Mouse (Mus musculus) CH12.LX (cell line): ENCODE results near the gene Kctd5. TPM values are rescaled to one million over a fixed set of nuclear protein-coding genes. Genes with fewer than 3 reads are reported as not detected.

Source experiments
- DNase-seq: peaks from one replicate; pipeline ENCODE4 v3.0.0-alpha.2; 2013; ENCODE audit errors: extremely low read depth
- H3K27ac ChIP-seq: 2 replicates; pipeline ENCODE4 v1.5.1; 2012; ENCODE audit warnings: low read depth, mild to moderate bottlenecking, control low read depth, moderate library complexity; ENCODE audit not compliant: insufficient read depth
- H3K27me3 ChIP-seq: replicated peaks from 2 replicates; pipeline ENCODE3; 2012; ENCODE audit warnings: inconsistent platforms
- H3K36me3 ChIP-seq, 2 experiments: replicated peaks in 1 of 2; 2 replicates each; pipeline versions ENCODE3 to v1.6.1; 2012; ENCODE audit warnings: inconsistent platforms in 1 of 2, low read length in 1 of 2, mild to moderate bottlenecking in 1 of 2, mixed read lengths in 1 of 2, moderate library complexity in 1 of 2; ENCODE audit not compliant: control insufficient read depth in 1 of 2, insufficient read depth in 1 of 2
- H3K4me1 ChIP-seq, 2 experiments: 2 replicates each; pipeline ENCODE4 v1.6.1; 2012; ENCODE audit warnings: inconsistent platforms in 1 of 2, moderate library complexity in 1 of 2; ENCODE audit not compliant: insufficient read depth in 2 of 2, control insufficient read depth in 1 of 2
- H3K4me2 ChIP-seq: 2 replicates; pipeline ENCODE4 v1.6.1; 2012; ENCODE audit warnings: low read depth, mild to moderate bottlenecking, control low read depth; ENCODE audit not compliant: poor library complexity, insufficient read depth, severe bottlenecking
- H3K4me3 ChIP-seq, 3 experiments: fragments of 150-350 bp in 1 of 3; sonication (generic) in 1 of 3; replicated peaks in 1 of 3; 2 replicates each; pipeline versions ENCODE3 to v1.5.1; 2011 to 2012; ENCODE audit warnings: low read depth in 2 of 3, low read length in 2 of 3, mild to moderate bottlenecking in 2 of 3, moderate library complexity in 2 of 3, control low read depth in 1 of 3, improper control_type of control experiment in 1 of 3, inconsistent platforms in 1 of 3, mixed read lengths in 1 of 3; ENCODE audit not compliant: poor library complexity in 1 of 3
- H3K79me2 ChIP-seq: replicated peaks from 2 replicates; pipeline ENCODE4 v1.6.1; 2012; ENCODE audit warnings: mild to moderate bottlenecking, moderate library complexity; ENCODE audit not compliant: control insufficient read depth, poor library complexity, insufficient read depth, severe bottlenecking; ENCODE audit errors: extremely low read depth
- H3K9ac ChIP-seq: 2 replicates; pipeline ENCODE4 v1.6.1; 2012; ENCODE audit warnings: low read depth, mild to moderate bottlenecking, control low read depth, moderate library complexity; ENCODE audit not compliant: insufficient read depth
- H3K9me3 ChIP-seq: replicated peaks from 2 replicates; pipeline ENCODE3; 2012; ENCODE audit warnings: low read length, inconsistent platforms, mixed read lengths
- CHD1 ChIP-seq: IDR thresholded peaks from 2 replicates; pipeline ENCODE4 v1.6.1; 2012; ENCODE audit warnings: low read depth, low read length, improper control_type of control experiment, inconsistent platforms
- CTCF ChIP-seq, 2 experiments: IDR thresholded peaks in 1 of 2; conservative IDR thresholded peaks in 1 of 2; 2 replicates each; pipeline ENCODE4 v1.5.1; 2011 to 2012; ENCODE audit warnings: low read depth in 2 of 2, low read length in 2 of 2, improper control_type of control experiment in 1 of 2, inconsistent platforms in 1 of 2, mild to moderate bottlenecking in 1 of 2, moderate library complexity in 1 of 2
- EP300 ChIP-seq: IDR thresholded peaks from 2 replicates; pipeline ENCODE4 v1.6.1; 2011; ENCODE audit warnings: low read length, improper control_type of control experiment
- ETS1 ChIP-seq: conservative IDR thresholded peaks from 2 replicates; pipeline ENCODE4 v1.6.1; 2012; ENCODE audit warnings: low read depth, mild to moderate bottlenecking, inconsistent platforms, low read length, improper control_type of control experiment, moderate library complexity
- GABPA ChIP-seq: IDR thresholded peaks from 2 replicates; pipeline ENCODE4 v1.6.1; 2012; ENCODE audit warnings: low read depth, low read length, improper control_type of control experiment, inconsistent platforms; ENCODE audit not compliant: insufficient replicate concordance
- HCFC1 ChIP-seq: IDR thresholded peaks from 2 replicates; pipeline ENCODE4 v1.6.1; 2012; ENCODE audit warnings: low read depth, mild to moderate bottlenecking, inconsistent platforms, low read length, improper control_type of control experiment
- JUN ChIP-seq: IDR thresholded peaks from 2 replicates; pipeline ENCODE4 v1.6.1; 2011; ENCODE audit warnings: low read depth, mild to moderate bottlenecking, low read length, improper control_type of control experiment, moderate library complexity; ENCODE audit not compliant: insufficient read depth
- MAZ ChIP-seq: IDR thresholded peaks from 2 replicates; pipeline ENCODE4 v1.6.1; 2012; ENCODE audit warnings: low read depth, mild to moderate bottlenecking, inconsistent platforms, low read length, improper control_type of control experiment, moderate library complexity
- MEF2A ChIP-seq: IDR thresholded peaks from 2 replicates; pipeline ENCODE4 v1.6.1; 2014; ENCODE audit warnings: low read depth, mild to moderate bottlenecking, inconsistent platforms, low read length, improper control_type of control experiment, borderline replicate concordance
- NELFE ChIP-seq: IDR thresholded peaks from 2 replicates; pipeline ENCODE4 v1.6.1; 2011; ENCODE audit warnings: low read depth, low read length, improper control_type of control experiment
- PAX5 ChIP-seq: IDR thresholded peaks from 2 replicates; pipeline ENCODE4 v1.6.1; 2012; ENCODE audit warnings: low read length, inconsistent platforms, mixed read lengths
- POLR2AphosphoS2 ChIP-seq: IDR thresholded peaks from 2 replicates; pipeline ENCODE4 v1.6.1; 2011; ENCODE audit warnings: low read depth, low read length, improper control_type of control experiment
- RCOR1 ChIP-seq: conservative IDR thresholded peaks from 2 replicates; pipeline ENCODE4 v1.6.1; 2012; ENCODE audit warnings: low read depth, mild to moderate bottlenecking, inconsistent platforms, low read length, improper control_type of control experiment
- SMC3 ChIP-seq: IDR thresholded peaks from 2 replicates; pipeline ENCODE4 v1.6.1; 2011; ENCODE audit warnings: low read depth, low read length, improper control_type of control experiment
- TBP ChIP-seq: conservative IDR thresholded peaks from 2 replicates; pipeline ENCODE4 v1.6.1; 2011; ENCODE audit warnings: low read depth, low read length, improper control_type of control experiment
- TCF12 ChIP-seq: IDR thresholded peaks from 2 replicates; pipeline ENCODE4 v1.6.1; 2014; ENCODE audit warnings: low read depth, mild to moderate bottlenecking, inconsistent platforms, low read length, improper control_type of control experiment
- USF1 ChIP-seq: IDR thresholded peaks from 2 replicates; pipeline ENCODE4 v1.6.1; 2014; ENCODE audit warnings: low read depth, mild to moderate bottlenecking, inconsistent platforms, low read length, improper control_type of control experiment
- ZNF384 ChIP-seq: IDR thresholded peaks from 2 replicates; pipeline ENCODE4 v1.6.1; 2012; ENCODE audit warnings: low read depth, low read length, improper control_type of control experiment, inconsistent platforms
- dilution Hi-C: fragments of 300-500 bp; cut with MboI; formaldehyde crosslinking; loops from 2 replicates; pipeline ENCODE4 v1.14.3; 2020; ENCODE audit warnings: low sequenced_read_pairs; ENCODE audit not compliant: extremely low pct_unique_long_range_greater_than_20kb, extremely low pct_ligation_motif_present
- in situ Hi-C: fragments of 300-500 bp; cut with MboI; formaldehyde crosslinking; loops from 3 replicates; pipeline ENCODE4 v1.14.3; 2019; ENCODE audit warnings: low sequenced_read_pairs, low pct_ligation_motif_present, low pct_unique_long_range_greater_than_20kb, mixed read lengths
- polyA plus RNA-seq: library from polyadenylated mRNA; unstranded; fragments of >175 nt; gene quantifications from 2 replicates; pipeline ENCODE4 v1.2.1, GENCODE M21; 2012; ENCODE audit warnings: low read depth; ENCODE audit not compliant: insufficient read length
- total RNA-seq, 2 experiments: library from RNA; depleted of rRNA; stranded (reverse); fragments of 300-350 nt in 1 of 2; fragments of >200 nt in 1 of 2; gene quantifications; 2 replicates each; pipeline ENCODE4 v1.2.3; 2012 to 2014

The Kctd5 gene
- total and polyA plus RNA-seq, 3 experiments = 30.1 to 51.1 (median 44.3) TPM

DNA sequence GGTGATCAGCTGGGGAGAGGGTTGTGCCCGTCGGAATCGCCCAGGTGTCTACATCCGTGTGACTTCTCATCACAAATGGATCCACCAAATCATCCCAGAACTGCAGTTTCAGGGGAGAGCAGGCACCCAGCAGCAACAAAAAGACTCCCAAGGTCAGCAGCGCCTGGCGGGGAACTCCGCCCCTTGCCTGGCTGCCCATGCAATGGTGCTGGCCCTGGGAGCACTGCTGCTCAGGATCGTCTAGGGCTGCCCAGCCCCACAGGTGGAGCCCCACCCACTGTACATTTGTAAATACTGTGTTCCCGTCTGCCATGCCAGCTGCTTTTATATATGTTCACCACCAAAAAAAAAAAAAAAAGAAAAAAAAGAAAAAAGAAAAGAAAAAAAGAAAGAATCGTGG, 27.7 kb downstream of the Kctd5 start:
- H3K4me1 ChIP-seq = no peaks in the 10 kb centered on the region
- in situ Hi-C loops (no loop called here), dilution Hi-C loops (no loop called here)
- no peak for DNase-seq
- H3K27ac ChIP-seq = no peak overlapping the region
- H3K79me2 ChIP-seq = no peaks in the 10 kb centered on the region
- no peak for TF ChIP-seq TCF12
- no peak for TF ChIP-seq ZNF384
- no peak for TF ChIP-seq HCFC1
- TF ChIP-seq MAZ = no peak
- TF ChIP-seq CHD1 = no peak
- H3K4me2 ChIP-seq = no peak overlapping the region
- no peak overlapping the region for H3K4me3 ChIP-seq
- H3K9ac ChIP-seq = no peak overlapping the region
- no peaks in the 10 kb centered on the region for H3K27me3 ChIP-seq
- H3K36me3 ChIP-seq = peaks cover 23 to 52% of the 10 kb centered on the region in 2 experiments
- H3K9me3 ChIP-seq = no peaks in the 10 kb centered on the region

DNA sequence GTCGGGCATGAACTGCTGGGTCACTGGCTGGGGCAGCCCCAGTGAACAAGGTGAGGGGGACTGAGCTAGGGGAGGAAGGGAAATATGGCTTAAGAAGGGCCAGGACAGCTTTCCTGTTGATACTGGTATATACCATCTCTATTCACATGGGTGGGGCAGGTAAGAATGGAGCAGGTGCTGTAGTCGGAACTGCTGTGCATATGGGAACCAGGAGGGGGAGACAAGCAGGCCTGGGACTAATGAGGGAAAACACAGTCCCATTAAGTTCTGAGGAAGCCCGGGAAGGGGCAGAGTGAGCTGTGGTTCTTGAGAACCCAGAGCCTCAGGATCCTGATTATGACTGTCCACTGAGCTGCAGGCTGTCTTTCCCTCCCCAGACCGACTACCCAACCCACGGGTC, 28.8 kb downstream of the Kctd5 start:
- H3K36me3 ChIP-seq = peaks cover 19 to 42% of the 10 kb centered on the region in 2 experiments
- no peaks in the 10 kb centered on the region for H3K4me1 ChIP-seq
- no peak overlapping the region for H3K27ac ChIP-seq
- H3K4me3 ChIP-seq = no peak overlapping the region
- peak in 1 of 2 experiments; percentile 27; a peak in 1 of 4 replicates for TF ChIP-seq CTCF (conservative IDR thresholded peaks at IDR 0.05 in 1 of 2, IDR thresholded peaks at IDR 0.05 in 1 of 2; ENCODE audit: low read depth in 2 of 2, low read length in 2 of 2)
- peak; percentile 16; the same call in 1 of the 2 replicates for TF ChIP-seq SMC3
- no peak for TF ChIP-seq ZNF384
- no peak for TF ChIP-seq NELFE
- DNase-seq = no peak
- dilution Hi-C loops (no loop called here), in situ Hi-C loops (no loop called here)
- H3K9me3 ChIP-seq = peaks cover 5% of the 10 kb centered on the region
- H3K79me2 ChIP-seq = no peaks in the 10 kb centered on the region
- H3K9ac ChIP-seq = no peak overlapping the region
- H3K27me3 ChIP-seq = no peaks in the 10 kb centered on the region
- no peak overlapping the region for H3K4me2 ChIP-seq

- DNase-seq = no peak
- TF ChIP-seq NELFE (no peak), EP300 (no peak), SMC3 (no peak), TBP (no peak), RCOR1 (no peak), MAZ (no peak), GABPA (no peak), POLR2AphosphoS2 (no peak), ETS1 (no peak), MEF2A (no peak), PAX5 (no peak), USF1 (no peak), JUN (no peak)
- H3K9ac ChIP-seq = no peak within 1 kb of the TSS
- H3K79me2 ChIP-seq = no peaks in the 10 kb centered on the region
- no peaks in the 10 kb centered on the region for H3K36me3 ChIP-seq
- H3K4me2 ChIP-seq = no peak within 1 kb of the TSS
- H3K4me1 ChIP-seq = no peaks in the 10 kb centered on the region; a peak in 1 of 4 replicates
- peaks cover 18% of the 10 kb centered on the region for H3K27me3 ChIP-seq
- H3K4me3 ChIP-seq = no peak within 1 kb of the TSS
- in situ Hi-C loops (no loop called here), dilution Hi-C loops (no loop called here)
- H3K27ac ChIP-seq = no peak within 1 kb of the TSS
- H3K9me3 ChIP-seq = peaks cover 5% of the 10 kb centered on the region
Observed at GRCm38 (mm10) chr17:24037844-24038243, 35.4 kb downstream of the Kctd5 start, which contains the start of gene Prss27. Gene Prss27, plus strand, starts transcription at chr17:24038144.
